Mouse (Mus musculus) urinary bladder, postnatal 36 days (tissue): ENCODE results near the gene Fbxl19.
"Not testable (repeated sequence)": the region's sequence is repeated elsewhere in the genome, so short reads cannot be mapped to it uniquely, and the experiment has no call there.

Source experiments
- DNase-seq, 2 experiments: peaks; one replicate each; pipeline ENCODE4 v3.0.0; 2022; ENCODE audit warnings: low spot score in 2 of 2, mixed read lengths in 1 of 2

Fbxl19 gene

GRCm38 (mm10) chr7:127730170-127730569 is 14.2 kb upstream of the Fbxl19 start:
- no peak for DNase-seq

DNA sequence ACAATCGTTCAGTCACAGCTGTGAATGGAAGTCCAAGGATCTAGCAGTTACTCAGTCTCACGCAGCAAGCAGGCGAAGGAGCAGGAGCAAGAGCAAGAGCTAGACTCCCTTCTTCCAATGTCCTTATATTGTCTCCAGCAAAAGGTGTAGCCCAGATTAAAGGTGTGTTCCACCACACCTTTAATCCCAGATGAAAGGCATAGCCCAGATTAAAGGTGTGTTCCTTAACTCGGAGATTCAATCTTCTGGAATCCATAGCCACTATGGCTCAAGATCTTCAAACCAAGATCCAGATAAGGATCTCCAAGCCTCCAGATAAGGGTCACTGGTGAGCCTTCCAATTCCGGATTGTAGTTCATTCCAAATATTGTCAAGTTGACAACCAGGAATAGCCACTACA is 12.3 kb upstream of the Fbxl19 start, which contains the start of gene Ctf2:
Gene Ctf2, minus strand, starts transcription at position 101 of the 400 bp plus-strand sequence.
- DNase-seq: not testable (repeated sequence)

GRCm38 (mm10) chr7:127745251-127745651 is 908 bp downstream of the Fbxl19 start:
- DNase-seq: peak; percentile 87 to 91

GRCm38 (mm10) chr7:127745652-127746493 is 1.5 kb downstream of the Fbxl19 start:
- peak; percentile 94 to 97 for DNase-seq

GRCm38 (mm10) chr7:127746494-127747491 is 2.5 kb downstream of the Fbxl19 start:
- DNase-seq: no peak

- no peak for DNase-seq
Measured at GRCm38 (mm10) chr7:127747559-127748234, 3.4 kb downstream of the Fbxl19 start.

- DNase-seq: no peak
Measured at GRCm38 (mm10) chr7:127748235-127748560, 3.9 kb downstream of the Fbxl19 start.

DNA sequence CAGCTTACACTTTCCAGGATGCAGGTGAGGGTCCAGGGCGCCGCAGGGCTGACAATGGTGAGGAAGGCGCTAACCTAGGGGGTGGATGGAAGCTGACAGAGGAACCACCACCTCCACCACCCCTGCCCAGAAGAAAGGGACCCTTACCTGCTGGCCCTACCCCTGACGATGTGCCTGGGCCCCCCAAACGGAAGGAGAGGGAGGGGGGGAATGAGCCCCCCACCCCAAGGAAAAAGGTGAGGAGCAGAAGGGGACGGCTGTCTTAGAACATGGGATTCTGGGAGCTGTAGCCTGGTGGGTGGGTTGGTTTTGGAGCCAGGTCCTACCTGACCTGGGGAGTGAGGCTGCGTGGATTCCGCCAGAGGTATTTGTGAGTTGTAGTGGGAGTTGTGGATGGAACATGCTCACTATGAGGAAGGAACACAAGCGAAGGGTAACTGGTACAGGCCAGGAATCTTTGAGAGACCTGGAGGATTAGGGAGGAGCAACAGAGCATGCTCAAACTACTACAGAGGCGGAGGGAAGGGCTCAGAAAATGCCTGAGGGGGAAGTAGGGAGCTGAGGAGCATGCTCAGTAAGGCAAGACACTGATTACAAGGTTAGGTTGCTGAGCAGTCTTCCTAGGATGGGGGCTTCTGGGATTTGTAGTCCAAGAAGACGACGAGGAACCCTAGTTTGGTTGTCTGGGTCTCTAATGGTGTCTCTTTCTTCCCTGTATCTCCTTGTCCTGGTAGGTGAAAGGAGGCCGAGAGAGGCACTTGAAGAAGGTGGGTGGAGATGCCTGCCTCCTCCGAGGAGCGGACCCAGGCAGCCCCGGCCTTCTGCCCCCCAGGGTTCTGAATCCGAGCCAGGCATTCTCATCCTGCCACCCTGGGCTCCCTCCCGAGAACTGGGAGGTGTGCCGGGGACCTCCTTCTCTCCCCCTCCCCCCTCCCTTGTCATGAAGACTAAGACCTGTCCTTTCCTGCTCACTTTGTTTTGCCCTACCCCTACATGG is 6.1 kb downstream of the Fbxl19 start:
- DNase-seq: no peak

DNA sequence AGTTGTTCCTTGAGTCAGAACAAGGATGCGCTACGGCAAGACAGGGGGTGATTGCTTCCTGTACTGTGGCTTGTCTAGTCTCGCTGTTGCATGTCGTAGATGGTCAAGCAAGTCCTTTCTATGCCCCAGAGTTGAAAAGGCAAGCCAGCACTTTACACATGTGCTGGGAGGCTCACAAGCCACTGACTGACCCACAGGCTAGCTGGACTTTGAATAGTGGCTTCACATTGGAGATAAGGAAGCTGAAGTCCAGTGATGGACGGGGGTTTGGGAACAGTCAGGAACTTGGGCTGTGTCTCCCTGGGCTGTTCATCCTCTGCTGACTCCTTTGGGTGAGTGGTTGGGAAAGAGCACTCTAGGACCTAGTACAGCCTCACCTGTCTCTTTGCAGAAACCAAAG is 7.3 kb downstream of the Fbxl19 start:
- DNase-seq: no peak

GRCm38 (mm10) chr7:127752069-127752468 is 7.7 kb downstream of the Fbxl19 start:
- no peak for DNase-seq

GRCm38 (mm10) chr7:127753158-127753557 is 8.8 kb downstream of the Fbxl19 start:
- no peak for DNase-seq

DNA sequence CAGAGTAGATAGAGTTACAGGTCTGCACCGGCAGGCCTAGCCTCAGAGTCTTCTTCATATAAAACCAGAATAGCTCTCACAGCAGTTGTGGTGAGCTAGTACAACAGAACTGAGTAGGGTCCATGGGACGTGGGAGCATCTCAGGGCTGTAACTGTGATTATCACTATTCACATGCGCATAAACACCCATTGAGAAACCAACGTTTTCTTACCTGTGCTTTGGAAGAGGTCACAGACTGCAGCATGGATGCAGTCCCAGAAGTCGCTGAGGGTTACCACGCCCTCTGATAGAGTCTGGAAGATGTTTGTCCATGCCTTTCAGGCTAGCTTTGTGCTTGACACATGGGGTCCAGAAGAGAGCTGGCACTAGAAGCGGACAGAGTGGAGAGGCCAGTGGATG is 9.4 kb downstream of the Fbxl19 start:
- no peak for DNase-seq

GRCm38 (mm10) chr7:127759716-127760115 is 15.4 kb downstream of the Fbxl19 start:
- no peak for DNase-seq

DNA sequence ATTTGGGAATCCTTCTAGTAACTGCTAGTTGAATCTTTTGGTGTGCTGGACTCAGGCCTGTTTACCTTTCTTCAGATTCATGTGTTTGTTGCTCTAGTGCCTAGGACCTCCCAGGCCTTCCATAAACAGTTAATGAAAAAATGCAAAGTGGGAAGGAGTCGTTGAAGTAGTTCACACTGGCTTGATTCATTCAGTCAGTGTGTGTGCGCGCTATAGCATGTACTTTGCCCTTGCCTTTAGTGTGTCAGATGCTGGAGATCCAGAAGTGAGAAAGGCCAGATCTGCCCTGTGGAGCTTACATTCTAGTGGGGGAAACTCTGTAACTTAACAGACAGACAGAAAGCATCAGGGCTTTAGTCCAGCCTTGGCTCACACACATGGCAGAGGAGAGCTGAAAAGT is 16.1 kb downstream of the Fbxl19 start:
- no peak for DNase-seq

GRCm38 (mm10) chr7:127761026-127761425 is 16.7 kb downstream of the Fbxl19 start:
- DNase-seq: peak; percentile 59 to 72

DNA sequence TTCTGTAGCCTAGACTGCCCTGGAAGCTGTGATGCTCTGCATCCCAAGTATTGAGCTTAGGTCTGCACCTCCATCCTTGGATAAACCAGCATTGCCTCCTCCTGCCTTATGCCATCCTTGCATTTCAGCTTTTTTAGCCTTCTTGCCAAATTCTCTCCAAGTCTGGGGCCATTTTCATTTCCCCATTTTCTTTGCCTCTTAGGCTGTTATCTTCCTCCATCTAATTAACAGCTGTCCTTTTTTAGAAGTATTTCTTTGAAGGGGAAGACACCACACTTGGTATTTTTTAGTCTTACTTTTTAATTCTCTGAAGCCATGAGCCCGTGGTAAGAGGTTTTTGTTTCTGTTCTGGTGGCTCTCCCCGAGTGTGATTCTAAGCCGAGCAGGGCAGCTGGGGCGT is 19.3 kb downstream of the Fbxl19 start:
- DNase-seq: no peak

DNA sequence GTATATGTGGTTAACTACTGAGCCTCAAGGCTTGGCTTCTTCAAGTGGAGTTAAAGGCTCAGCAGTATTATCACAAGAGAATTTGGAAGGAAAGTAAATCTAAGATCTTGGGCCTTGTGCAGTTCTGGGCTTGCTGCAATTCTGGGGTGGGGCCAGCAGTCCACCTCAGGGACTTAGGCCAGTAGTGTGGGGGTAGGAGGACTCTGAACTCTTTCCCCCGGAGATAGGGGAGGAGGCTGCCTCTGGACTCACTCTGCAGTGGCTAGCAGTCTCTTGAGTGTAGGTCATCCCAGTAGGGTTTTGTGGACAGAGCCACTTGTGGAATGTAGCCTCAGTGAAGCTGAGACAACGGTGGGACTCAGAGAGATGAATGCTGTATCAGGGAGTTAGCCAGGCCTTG is 21.4 kb downstream of the Fbxl19 start:
- no peak for DNase-seq

GRCm38 (mm10) chr7:127766851-127767609 is 22.7 kb downstream of the Fbxl19 start:
- DNase-seq: no peak

GRCm38 (mm10) chr7:127767671-127768345 is 23.5 kb downstream of the Fbxl19 start:
- no peak for DNase-seq
